Mouse (Mus musculus) CH12.LX (cell line): ENCODE results near the gene Anks1. TPM values are rescaled to one million over a fixed set of nuclear protein-coding genes. Genes with fewer than 3 reads are reported as not detected.

ENCODE experiments used
- DNase-seq: peaks from one replicate; pipeline ENCODE4 v3.0.0-alpha.2; 2013; ENCODE audit errors: extremely low read depth
- H3K27ac ChIP-seq: 2 replicates; pipeline ENCODE4 v1.5.1; 2012; ENCODE audit warnings: low read depth, mild to moderate bottlenecking, control low read depth, moderate library complexity; ENCODE audit not compliant: insufficient read depth
- H3K27me3 ChIP-seq: replicated peaks from 2 replicates; pipeline ENCODE3; 2012; ENCODE audit warnings: inconsistent platforms
- H3K36me3 ChIP-seq, 2 experiments: replicated peaks in 1 of 2; 2 replicates each; pipeline versions ENCODE3 to v1.6.1; 2012; ENCODE audit warnings: inconsistent platforms in 1 of 2, low read length in 1 of 2, mild to moderate bottlenecking in 1 of 2, mixed read lengths in 1 of 2, moderate library complexity in 1 of 2; ENCODE audit not compliant: control insufficient read depth in 1 of 2, insufficient read depth in 1 of 2
- H3K4me1 ChIP-seq, 2 experiments: 2 replicates each; pipeline ENCODE4 v1.6.1; 2012; ENCODE audit warnings: inconsistent platforms in 1 of 2, moderate library complexity in 1 of 2; ENCODE audit not compliant: insufficient read depth in 2 of 2, control insufficient read depth in 1 of 2
- H3K4me2 ChIP-seq: 2 replicates; pipeline ENCODE4 v1.6.1; 2012; ENCODE audit warnings: low read depth, mild to moderate bottlenecking, control low read depth; ENCODE audit not compliant: poor library complexity, insufficient read depth, severe bottlenecking
- H3K4me3 ChIP-seq, 3 experiments: fragments of 150-350 bp in 1 of 3; sonication (generic) in 1 of 3; replicated peaks in 1 of 3; 2 replicates each; pipeline versions ENCODE3 to v1.5.1; 2011 to 2012; ENCODE audit warnings: low read depth in 2 of 3, low read length in 2 of 3, mild to moderate bottlenecking in 2 of 3, moderate library complexity in 2 of 3, control low read depth in 1 of 3, improper control_type of control experiment in 1 of 3, inconsistent platforms in 1 of 3, mixed read lengths in 1 of 3; ENCODE audit not compliant: poor library complexity in 1 of 3
- H3K79me2 ChIP-seq: replicated peaks from 2 replicates; pipeline ENCODE4 v1.6.1; 2012; ENCODE audit warnings: mild to moderate bottlenecking, moderate library complexity; ENCODE audit not compliant: control insufficient read depth, poor library complexity, insufficient read depth, severe bottlenecking; ENCODE audit errors: extremely low read depth
- H3K9ac ChIP-seq: 2 replicates; pipeline ENCODE4 v1.6.1; 2012; ENCODE audit warnings: low read depth, mild to moderate bottlenecking, control low read depth, moderate library complexity; ENCODE audit not compliant: insufficient read depth
- H3K9me3 ChIP-seq: replicated peaks from 2 replicates; pipeline ENCODE3; 2012; ENCODE audit warnings: low read length, inconsistent platforms, mixed read lengths
- CHD1 ChIP-seq: IDR thresholded peaks from 2 replicates; pipeline ENCODE4 v1.6.1; 2012; ENCODE audit warnings: low read depth, low read length, improper control_type of control experiment, inconsistent platforms
- CHD2 ChIP-seq: IDR thresholded peaks from 2 replicates; pipeline ENCODE4 v1.6.1; 2011; ENCODE audit warnings: low read length, improper control_type of control experiment
- CTCF ChIP-seq, 2 experiments: IDR thresholded peaks in 1 of 2; conservative IDR thresholded peaks in 1 of 2; 2 replicates each; pipeline ENCODE4 v1.5.1; 2011 to 2012; ENCODE audit warnings: low read depth in 2 of 2, low read length in 2 of 2, improper control_type of control experiment in 1 of 2, inconsistent platforms in 1 of 2, mild to moderate bottlenecking in 1 of 2, moderate library complexity in 1 of 2
- EP300 ChIP-seq: IDR thresholded peaks from 2 replicates; pipeline ENCODE4 v1.6.1; 2011; ENCODE audit warnings: low read length, improper control_type of control experiment
- ETS1 ChIP-seq: conservative IDR thresholded peaks from 2 replicates; pipeline ENCODE4 v1.6.1; 2012; ENCODE audit warnings: low read depth, mild to moderate bottlenecking, inconsistent platforms, low read length, improper control_type of control experiment, moderate library complexity
- JUN ChIP-seq: IDR thresholded peaks from 2 replicates; pipeline ENCODE4 v1.6.1; 2011; ENCODE audit warnings: low read depth, mild to moderate bottlenecking, low read length, improper control_type of control experiment, moderate library complexity; ENCODE audit not compliant: insufficient read depth
- JUND ChIP-seq: conservative IDR thresholded peaks from 2 replicates; pipeline ENCODE4 v1.6.1; 2011; ENCODE audit warnings: low read depth, low read length, improper control_type of control experiment
- MAX ChIP-seq: IDR thresholded peaks from 2 replicates; pipeline ENCODE4 v1.6.1; 2011; ENCODE audit warnings: low read length, improper control_type of control experiment
- MAZ ChIP-seq: IDR thresholded peaks from 2 replicates; pipeline ENCODE4 v1.6.1; 2012; ENCODE audit warnings: low read depth, mild to moderate bottlenecking, inconsistent platforms, low read length, improper control_type of control experiment, moderate library complexity
- MEF2A ChIP-seq: IDR thresholded peaks from 2 replicates; pipeline ENCODE4 v1.6.1; 2014; ENCODE audit warnings: low read depth, mild to moderate bottlenecking, inconsistent platforms, low read length, improper control_type of control experiment, borderline replicate concordance
- NRF1 ChIP-seq: IDR thresholded peaks from 2 replicates; pipeline ENCODE4 v1.6.1; 2014; ENCODE audit warnings: low read depth, mild to moderate bottlenecking, inconsistent platforms, low read length, improper control_type of control experiment, moderate library complexity
- POLR2A ChIP-seq: IDR thresholded peaks from 2 replicates; pipeline ENCODE4 v1.6.1; 2011; ENCODE audit warnings: low read depth, mild to moderate bottlenecking, improper control_type of control experiment, low read length
- POLR2AphosphoS2 ChIP-seq: IDR thresholded peaks from 2 replicates; pipeline ENCODE4 v1.6.1; 2011; ENCODE audit warnings: low read depth, low read length, improper control_type of control experiment
- RAD21 ChIP-seq: IDR thresholded peaks from 2 replicates; pipeline ENCODE4 v1.6.1; 2011; ENCODE audit warnings: low read depth, mild to moderate bottlenecking, low read length, improper control_type of control experiment, moderate library complexity
- SMC3 ChIP-seq: IDR thresholded peaks from 2 replicates; pipeline ENCODE4 v1.6.1; 2011; ENCODE audit warnings: low read depth, low read length, improper control_type of control experiment
- TCF12 ChIP-seq: IDR thresholded peaks from 2 replicates; pipeline ENCODE4 v1.6.1; 2014; ENCODE audit warnings: low read depth, mild to moderate bottlenecking, inconsistent platforms, low read length, improper control_type of control experiment
- ZC3H11A ChIP-seq: IDR thresholded peaks from 2 replicates; pipeline ENCODE4 v1.6.1; 2012; ENCODE audit warnings: low read depth, mild to moderate bottlenecking, inconsistent platforms, low read length, improper control_type of control experiment
- dilution Hi-C: fragments of 300-500 bp; cut with MboI; formaldehyde crosslinking; loops from 2 replicates; pipeline ENCODE4 v1.14.3; 2020; ENCODE audit warnings: low sequenced_read_pairs; ENCODE audit not compliant: extremely low pct_unique_long_range_greater_than_20kb, extremely low pct_ligation_motif_present
- in situ Hi-C: fragments of 300-500 bp; cut with MboI; formaldehyde crosslinking; loops from 3 replicates; pipeline ENCODE4 v1.14.3; 2019; ENCODE audit warnings: low sequenced_read_pairs, low pct_ligation_motif_present, low pct_unique_long_range_greater_than_20kb, mixed read lengths
- polyA plus RNA-seq: library from polyadenylated mRNA; unstranded; fragments of >175 nt; gene quantifications from 2 replicates; pipeline ENCODE4 v1.2.1, GENCODE M21; 2012; ENCODE audit warnings: low read depth; ENCODE audit not compliant: insufficient read length
- total RNA-seq, 2 experiments: library from RNA; depleted of rRNA; stranded (reverse); fragments of 300-350 nt in 1 of 2; fragments of >200 nt in 1 of 2; gene quantifications; 2 replicates each; pipeline ENCODE4 v1.2.3; 2012 to 2014

Gene Anks1
- total and polyA plus RNA-seq, 3 experiments, result 5.8 to 9.3 (median 9.0) TPM

- in situ Hi-C loops (no loop called here), dilution Hi-C loops (no loop called here)
- Histone ChIP-seq H3K79me2 (no peaks in the 10 kb centered on the region), H3K4me3 (no peak overlapping the region), H3K9me3 (no peaks in the 10 kb centered on the region), H3K36me3 (peaks cover 8 to 62% of the 10 kb centered on the region in 2 experiments), H3K27ac (no peak overlapping the region), H3K4me1 (peaks cover 8 to 18% of the 10 kb centered on the region in 2 experiments), H3K4me2 (no peak overlapping the region), H3K27me3 (no peaks in the 10 kb centered on the region), H3K9ac (no peak overlapping the region)
- DNase-seq, result no peak
- TF ChIP-seq POLR2AphosphoS2 (no peak), CTCF (conservative IDR thresholded peaks at IDR 0.05 in 1 of 2, IDR thresholded peaks at IDR 0.05 in 1 of 2; ENCODE audit: low read depth in 2 of 2, low read length in 2 of 2) (no peak), CHD1 (no peak), RAD21 (no peak)
Observed at GRCm38 (mm10) chr17:28009716-28010114, 100.6 kb downstream of the Anks1 start.

GRCm38 (mm10) chr17:28010925-28011324 is 101.8 kb downstream of the Anks1 start:
- no peak overlapping the region for H3K4me2 ChIP-seq
- H3K27ac ChIP-seq, result no peak overlapping the region
- H3K4me3 ChIP-seq, result no peak overlapping the region
- H3K27me3 ChIP-seq, result no peaks in the 10 kb centered on the region
- no peak for DNase-seq
- H3K36me3 ChIP-seq, result peaks cover 8 to 56% of the 10 kb centered on the region in 2 experiments
- H3K9me3 ChIP-seq, result no peaks in the 10 kb centered on the region
- dilution Hi-C loops, result no loop called here
- in situ Hi-C loops, result no loop called here
- H3K9ac ChIP-seq, result no peak overlapping the region
- TF ChIP-seq MAZ (no peak), TCF12 (no peak), POLR2A (no peak), CTCF (conservative IDR thresholded peaks at IDR 0.05 in 1 of 2, IDR thresholded peaks at IDR 0.05 in 1 of 2; ENCODE audit: low read depth in 2 of 2, low read length in 2 of 2) (no peak), MAX (no peak), NRF1 (no peak), MEF2A (no peak), EP300 (no peak), ZC3H11A (no peak), JUND (no peak), JUN (no peak), CHD2 (no peak), CHD1 (no peak), ETS1 (no peak), SMC3 (no peak)
- no peaks in the 10 kb centered on the region for H3K79me2 ChIP-seq
- peaks cover 13 to 30% of the 10 kb centered on the region in 2 experiments for H3K4me1 ChIP-seq
